Mouse (Mus musculus) limb, embryonic 15.5 days (tissue): ENCODE measurements around the gene Rassf7. TPM values are rescaled to one million over a fixed set of nuclear protein-coding genes. Genes with fewer than 3 reads are reported as not detected.

Source experiments
- ATAC-seq: fragments of 200-750 bp; cut with Nextera tagmentation; 2 replicates; pipeline ENCODE4 v1.8.0; 2017; ENCODE audit warnings: low read depth, moderate TSS enrichment; ENCODE audit not compliant: insufficient number of reproducible peaks, low FRiP score, low TSS enrichment
- H3K27ac ChIP-seq: fragments of 300-500 bp; sonication (generic); 2 replicates; pipeline ENCODE4 v1.5.1; 2015; ENCODE audit warnings: moderate library complexity, mild to moderate bottlenecking, inconsistent platforms
- H3K27me3 ChIP-seq: fragments of 300-500 bp; sonication (generic); 2 replicates; pipeline ENCODE4 v1.6.1; 2015; ENCODE audit warnings: inconsistent platforms
- H3K36me3 ChIP-seq: fragments of 300-500 bp; sonication (generic); 2 replicates; pipeline ENCODE4 v1.6.1; 2015; ENCODE audit warnings: inconsistent platforms
- H3K4me1 ChIP-seq: fragments of 300-500 bp; sonication (generic); 2 replicates; pipeline ENCODE4 v1.6.1; 2015; ENCODE audit warnings: inconsistent platforms
- H3K4me2 ChIP-seq: fragments of 300-500 bp; sonication (generic); 2 replicates; pipeline ENCODE4 v1.6.1; 2015; ENCODE audit warnings: mild to moderate bottlenecking, inconsistent platforms
- H3K4me3 ChIP-seq: fragments of 300-500 bp; sonication (generic); 2 replicates; pipeline ENCODE4 v1.5.1; 2015; ENCODE audit warnings: mild to moderate bottlenecking, inconsistent platforms
- H3K9ac ChIP-seq: fragments of 300-500 bp; sonication (generic); 2 replicates; pipeline ENCODE4 v1.6.1; 2015; ENCODE audit warnings: inconsistent platforms
- H3K9me3 ChIP-seq: fragments of 300-500 bp; sonication (generic); 2 replicates; pipeline ENCODE4 v1.6.1; 2016; ENCODE audit warnings: inconsistent platforms
- WGBS: fragments of 180-500 bp; shearing (Covaris S2); methylation state at CpG from one replicate; pipeline ENCODE4 v1.1.7; 2015; 5-methylcytosine and 5-hydroxymethylcytosine counted together
- polyA plus RNA-seq: library from polyadenylated mRNA; unstranded; fragments of >200 nt; fragmentation: Nextera tagmentation; extraction: Ambion mirVana; gene quantifications from 2 replicates; pipeline ENCODE4 v1.2.1, GENCODE M21; 2015

The Rassf7 gene
- polyA plus RNA-seq, 1 experiment from 2014 or later, result 56.1 TPM

GRCm38 (mm10) chr7:141204546-141204945, 11.1 kb upstream of the Rassf7 start:
- Histone ChIP-seq H3K27me3 (no peaks in the 10 kb centered on the region), H3K4me3 (no peak overlapping the region), H3K27ac (no peak overlapping the region), H3K4me2 (no peak overlapping the region), H3K36me3 (0 out of 2 replicates have a peak, but pooled peaks cover 5% of the 10 kb centered on the region), H3K9me3 (no peaks in the 10 kb centered on the region), H3K4me1 (no peaks in the 10 kb centered on the region), H3K9ac (no peak overlapping the region)
- WGBS, result 72% methylated on average over 3 of the region's 3 CpGs
- no peak for ATAC-seq

- H3K27ac ChIP-seq, result no peak overlapping the region
- H3K9ac ChIP-seq, result no peak overlapping the region
- WGBS, result 83% methylated on average over 5 of the region's 5 CpGs
- no peak for ATAC-seq
- no peaks in the 10 kb centered on the region for H3K9me3 ChIP-seq
- no peaks in the 10 kb centered on the region for H3K4me1 ChIP-seq
- no peak overlapping the region for H3K4me3 ChIP-seq
- 0 out of 2 replicates have a peak, but pooled peaks cover 3% of the 10 kb centered on the region for H3K36me3 ChIP-seq
- H3K4me2 ChIP-seq, result no peak overlapping the region
- H3K27me3 ChIP-seq, result no peaks in the 10 kb centered on the region
Observed at GRCm38 (mm10) chr7:141205504-141205903, 10.2 kb upstream of the Rassf7 start.

GRCm38 (mm10) chr7:141206182-141206937, 9.3 kb upstream of the Rassf7 start:
- Histone ChIP-seq H3K27me3 (no peaks in the 10 kb centered on the region), H3K27ac (no peak overlapping the region), H3K9me3 (no peaks in the 10 kb centered on the region), H3K4me3 (no peak overlapping the region), H3K4me2 (no peak overlapping the region), H3K36me3 (0 out of 2 replicates have a peak, but pooled peaks cover 3% of the 10 kb centered on the region), H3K9ac (no peak overlapping the region), H3K4me1 (no peaks in the 10 kb centered on the region)
- 89% methylated on average over 18 of the region's 18 CpGs for WGBS
- ATAC-seq, result no peak

GRCm38 (mm10) chr7:141209526-141209925, 6.1 kb upstream of the Rassf7 start:
- H3K9me3 ChIP-seq, result no peaks in the 10 kb centered on the region
- ATAC-seq, result no peak
- no peak overlapping the region for H3K4me2 ChIP-seq
- H3K36me3 ChIP-seq, result no peaks in the 10 kb centered on the region
- no peak overlapping the region for H3K4me3 ChIP-seq
- H3K27ac ChIP-seq, result no peak overlapping the region
- 70% methylated on average over 3 of the region's 3 CpGs for WGBS
- H3K27me3 ChIP-seq, result no peaks in the 10 kb centered on the region
- no peak overlapping the region for H3K9ac ChIP-seq
- H3K4me1 ChIP-seq, result no peaks in the 10 kb centered on the region; the same call in 1 of the 2 replicates

- WGBS, result 73% methylated on average over 12 of the region's 12 CpGs
- H3K36me3 ChIP-seq, result no peaks in the 10 kb centered on the region
- H3K4me3 ChIP-seq, result no peak overlapping the region
- no peak overlapping the region for H3K4me2 ChIP-seq
- H3K4me1 ChIP-seq, result peaks cover 4% of the 10 kb centered on the region
- no peak for ATAC-seq
- no peaks in the 10 kb centered on the region for H3K27me3 ChIP-seq
- no peak overlapping the region for H3K9ac ChIP-seq
- no peaks in the 10 kb centered on the region for H3K9me3 ChIP-seq
- no peak overlapping the region for H3K27ac ChIP-seq
Observed at GRCm38 (mm10) chr7:141210137-141210536, 5.5 kb upstream of the Rassf7 start.

- Histone ChIP-seq H3K27ac (no peak overlapping the region), H3K27me3 (no peaks in the 10 kb centered on the region), H3K4me1 (peaks cover 8% of the 10 kb centered on the region), H3K9me3 (no peaks in the 10 kb centered on the region), H3K9ac (no peak overlapping the region), H3K4me2 (no peak overlapping the region), H3K4me3 (no peak overlapping the region), H3K36me3 (no peaks in the 10 kb centered on the region)
- 83% methylated on average over 14 of the region's 14 CpGs for WGBS
- no peak for ATAC-seq
Observed at GRCm38 (mm10) chr7:141210606-141211131, 5.0 kb upstream of the Rassf7 start.

- WGBS, result 69% methylated on average over 3 of the region's 3 CpGs
- Histone ChIP-seq H3K4me3 (no peak overlapping the region), H3K27ac (peak overlapping the region; percentile 43; the same call in 1 of the 2 replicates)
Observed at GRCm38 (mm10) chr7:141213133-141213532, 2.5 kb upstream of the Rassf7 start.

GRCm38 (mm10) chr7:141213605-141214235, 1.9 kb upstream of the Rassf7 start, which contains the start of gene Lmntd2:
Lmntd2 (minus strand) TSS chr7:141214080.
- peaks cover 6% of the 10 kb centered on the region; the same call in 1 of the 2 replicates for H3K36me3 ChIP-seq
- H3K4me1 ChIP-seq, result peaks cover 37% of the 10 kb centered on the region
- H3K4me2 ChIP-seq, result peak within 1 kb of the TSS; percentile 97
- ATAC-seq, result no peak
- no peak within 1 kb of the TSS; the same call in 1 of the 2 replicates for H3K9ac ChIP-seq
- H3K27ac ChIP-seq, result peak within 1 kb of the TSS; percentile 84
- H3K27me3 ChIP-seq, result no peaks in the 10 kb centered on the region
- H3K4me3 ChIP-seq, result peak within 1 kb of the TSS; percentile 72
- WGBS, result 86% methylated on average over 11 of the region's 11 CpGs
- H3K9me3 ChIP-seq, result no peaks in the 10 kb centered on the region

More at GRCm38 (mm10) chr7:141213133-141213532, 2.5 kb upstream of the Rassf7 start:
- Histone ChIP-seq H3K9me3 (no peaks in the 10 kb centered on the region), H3K27me3 (no peaks in the 10 kb centered on the region), H3K4me1 (peaks cover 31% of the 10 kb centered on the region), H3K4me2 (0 out of 2 replicates have a peak overlapping the region, but pooled peaks have one; percentile 5), H3K36me3 (0 out of 2 replicates have a peak, but pooled peaks cover 3% of the 10 kb centered on the region), H3K9ac (no peak overlapping the region)
- ATAC-seq, result no peak

GRCm38 (mm10) chr7:141214310-141214709, 1.4 kb upstream of the Rassf7 start:
- Histone ChIP-seq H3K9ac (no peak overlapping the region), H3K4me1 (peaks cover 38% of the 10 kb centered on the region), H3K27ac (no peak overlapping the region), H3K4me2 (no peak overlapping the region), H3K9me3 (no peaks in the 10 kb centered on the region), H3K27me3 (no peaks in the 10 kb centered on the region), H3K36me3 (peaks cover 12% of the 10 kb centered on the region; the same call in 1 of the 2 replicates), H3K4me3 (no peak overlapping the region)
- no peak for ATAC-seq
- WGBS, result 66% methylated on average over 3 of the region's 3 CpGs

GRCm38 (mm10) chr7:141215880-141216733, 447 bp downstream of the Rassf7 start:
- peaks cover 12% of the 10 kb centered on the region; the same call in 1 of the 2 replicates for H3K36me3 ChIP-seq
- no peaks in the 10 kb centered on the region for H3K27me3 ChIP-seq
- H3K4me2 ChIP-seq, result peak overlapping the region; percentile 97
- ATAC-seq, result peak; percentile 53
- no peaks in the 10 kb centered on the region for H3K9me3 ChIP-seq
- WGBS, result under 1% methylated on average over 42 of the region's 42 CpGs
- peaks cover 54% of the 10 kb centered on the region for H3K4me1 ChIP-seq
- H3K27ac ChIP-seq, result peak overlapping the region; percentile 83
- peak overlapping the region; percentile 40 for H3K9ac ChIP-seq
- peak overlapping the region; percentile 72 for H3K4me3 ChIP-seq

- H3K9ac ChIP-seq, result no peak overlapping the region
Observed at GRCm38 (mm10) chr7:141216894-141217293, 1.2 kb downstream of the Rassf7 start.

More at GRCm38 (mm10) chr7:141216894-141217293, 1.2 kb downstream of the Rassf7 start:
- Histone ChIP-seq H3K27ac (no peak overlapping the region; the same call in 1 of the 2 replicates), H3K4me1 (peaks cover 58% of the 10 kb centered on the region), H3K4me3 (peak overlapping the region; percentile 72; the same call in 1 of the 2 replicates), H3K9me3 (no peaks in the 10 kb centered on the region), H3K36me3 (peaks cover 12% of the 10 kb centered on the region; the same call in 1 of the 2 replicates), H3K27me3 (no peaks in the 10 kb centered on the region), H3K4me2 (peak overlapping the region; percentile 97)
- no peak for ATAC-seq
- 84% methylated on average over 11 of the region's 11 CpGs for WGBS
